Mouse (Mus musculus) cerebellum, postnatal 10 days (tissue): ENCODE data around the gene Spata31d1c.

Experiments used
- DNase-seq, 2 experiments: peaks; one replicate each; pipeline ENCODE4 v3.0.0; 2021; ENCODE audit warnings: mixed read lengths in 2 of 2

The Spata31d1c gene

DNA sequence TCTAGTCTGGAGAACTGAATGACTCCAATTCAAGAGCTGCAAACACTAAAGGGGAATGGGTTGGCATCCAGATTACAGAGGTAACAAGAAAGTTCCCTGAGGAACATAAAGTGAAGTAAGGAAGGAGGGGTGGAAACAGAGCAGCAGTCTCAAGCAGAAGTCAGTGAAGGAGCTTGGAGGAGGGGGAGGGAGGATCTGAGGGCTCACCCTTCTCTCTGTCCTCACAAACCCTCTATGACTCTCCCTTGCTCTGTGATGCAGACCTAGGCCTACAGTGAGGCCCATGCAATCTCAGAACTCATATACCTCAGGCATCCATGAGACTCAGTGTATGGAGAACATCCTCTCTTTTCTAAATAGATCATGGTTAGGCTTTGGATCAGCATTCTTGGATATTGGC, at the start of gene Spata31d1c:
TSS of gene Spata31d1c (plus strand) at position 301 of the 400 bp plus-strand sequence.
- DNase-seq: no peak

DNA sequence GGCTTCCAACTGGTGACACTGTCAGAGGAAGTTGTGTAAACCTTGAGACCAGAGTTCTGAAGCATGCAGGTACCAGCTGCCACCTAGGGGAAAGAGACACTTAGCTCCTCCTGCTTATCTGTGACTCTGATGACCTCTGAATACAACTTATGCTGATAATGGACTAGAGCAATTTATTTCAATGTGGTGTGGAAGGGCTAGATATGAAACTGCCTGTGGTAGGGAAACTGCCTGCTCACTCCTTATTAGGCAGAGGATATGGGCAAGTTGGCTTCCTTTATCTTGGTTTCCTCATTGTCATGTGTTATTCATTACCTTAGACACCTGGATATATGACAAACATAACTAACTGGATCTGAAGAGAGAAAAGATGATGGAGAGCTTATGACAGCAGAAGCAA, 44.0 kb upstream of the Spata31d1c start:
- no peak for DNase-seq

DNA sequence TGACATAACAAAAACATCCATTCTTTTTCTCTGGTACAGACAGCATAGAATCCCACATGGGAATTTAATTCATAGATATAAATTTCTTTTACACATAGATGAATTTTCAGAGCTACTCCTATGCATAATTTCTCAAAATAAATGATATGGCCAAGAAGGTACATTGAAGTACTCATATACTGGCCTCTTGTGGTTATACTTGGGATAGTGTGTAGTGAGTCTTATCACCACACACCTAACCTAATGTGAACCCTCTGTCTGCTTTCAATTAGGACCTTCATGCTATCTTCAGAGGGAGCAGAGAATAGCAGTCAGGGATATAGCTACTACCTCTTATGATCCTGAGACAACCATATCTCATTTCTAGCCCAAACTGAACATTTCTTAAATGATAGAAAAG, 27.4 kb upstream of the Spata31d1c start:
- DNase-seq: no peak

DNA sequence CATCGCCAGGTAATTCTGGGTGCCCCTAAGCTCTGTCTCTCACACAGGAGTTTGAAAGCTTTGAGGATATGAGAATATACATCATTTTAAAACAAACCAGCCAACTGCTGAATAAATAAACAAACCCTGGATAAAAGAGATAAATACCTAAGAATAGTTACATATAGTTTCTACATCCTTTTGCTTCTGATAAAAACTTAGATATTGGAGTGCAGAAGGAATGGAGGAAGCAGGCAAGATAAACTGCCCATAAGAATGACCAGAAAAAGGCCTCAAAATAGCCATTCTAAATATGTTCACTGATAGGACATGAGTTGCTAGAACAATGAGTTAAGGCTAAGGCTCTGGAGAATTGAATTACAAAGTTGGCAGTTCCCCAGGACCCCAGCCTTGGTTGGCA, 26.1 kb upstream of the Spata31d1c start:
- no peak for DNase-seq

DNA sequence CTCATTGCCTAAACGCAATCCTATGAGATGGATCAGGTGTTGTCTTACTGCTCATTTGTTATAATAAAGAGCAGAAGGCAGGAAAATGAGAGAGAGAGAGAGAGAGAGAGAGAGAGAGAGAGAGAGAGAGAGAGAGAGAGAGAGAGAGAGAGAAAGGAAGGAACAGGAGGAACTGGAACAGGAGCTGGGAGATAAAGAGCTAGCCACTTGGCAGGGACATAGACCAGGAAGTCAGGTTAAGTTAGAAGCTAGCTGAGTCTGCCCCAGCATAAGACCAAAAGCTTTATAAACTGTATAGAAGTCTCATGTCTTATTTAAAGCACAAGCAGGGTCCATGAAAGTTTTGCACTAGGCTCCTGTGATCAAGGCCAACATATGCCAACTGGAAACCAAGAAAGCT, 24.9 kb upstream of the Spata31d1c start:
- DNase-seq: no peak

DNA sequence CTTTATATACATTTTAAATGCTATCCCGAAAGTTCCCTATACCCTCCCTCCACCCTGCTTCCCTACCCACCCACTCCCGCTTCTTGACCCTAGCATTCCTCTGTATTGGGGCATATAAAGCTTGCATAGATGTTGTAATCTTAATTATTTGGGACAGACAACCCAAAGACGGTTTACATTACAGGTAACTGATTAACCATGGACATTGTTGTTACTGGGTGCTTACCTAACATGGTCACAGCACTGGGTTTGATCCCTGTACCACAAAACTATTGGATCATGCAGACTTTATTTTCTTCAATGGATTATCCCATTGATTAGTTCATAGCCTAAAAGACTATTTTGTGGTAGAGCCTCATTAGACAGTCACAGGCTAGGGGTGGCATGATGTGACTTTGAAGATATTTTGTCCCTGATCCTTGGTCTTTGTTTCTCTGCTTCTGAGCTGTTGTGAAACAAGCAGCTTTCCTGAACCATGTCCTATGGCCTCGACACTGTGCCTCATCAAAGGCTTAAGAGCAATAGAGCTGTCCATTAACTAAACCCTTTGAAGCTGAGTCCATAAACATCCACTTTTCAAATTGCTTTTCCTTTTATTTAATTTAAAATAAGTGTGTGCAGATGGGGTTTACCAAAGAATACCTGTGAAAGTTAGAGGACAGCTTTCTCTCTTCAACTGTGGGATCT, 21.7 kb upstream of the Spata31d1c start:
- no peak for DNase-seq

DNA sequence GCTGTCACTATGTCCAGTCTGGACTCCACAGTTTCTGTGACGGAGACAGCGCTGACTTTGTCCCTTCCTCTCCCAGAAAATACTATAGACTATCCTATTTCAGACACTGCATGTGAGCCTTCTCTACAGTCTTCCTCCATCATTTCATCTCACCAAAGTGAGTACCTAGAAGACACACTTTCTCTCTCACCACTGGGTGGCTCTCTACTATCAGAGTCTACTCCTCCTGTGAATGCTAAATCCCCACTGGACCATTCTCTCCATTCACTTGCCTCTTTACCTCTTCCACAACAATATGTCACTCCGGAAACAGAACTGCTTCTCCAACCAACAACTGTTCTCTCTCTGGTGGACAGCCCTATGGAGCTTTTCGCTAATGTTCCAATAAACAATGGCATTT, 2.2 kb downstream of the Spata31d1c start:
- no peak for DNase-seq

DNA sequence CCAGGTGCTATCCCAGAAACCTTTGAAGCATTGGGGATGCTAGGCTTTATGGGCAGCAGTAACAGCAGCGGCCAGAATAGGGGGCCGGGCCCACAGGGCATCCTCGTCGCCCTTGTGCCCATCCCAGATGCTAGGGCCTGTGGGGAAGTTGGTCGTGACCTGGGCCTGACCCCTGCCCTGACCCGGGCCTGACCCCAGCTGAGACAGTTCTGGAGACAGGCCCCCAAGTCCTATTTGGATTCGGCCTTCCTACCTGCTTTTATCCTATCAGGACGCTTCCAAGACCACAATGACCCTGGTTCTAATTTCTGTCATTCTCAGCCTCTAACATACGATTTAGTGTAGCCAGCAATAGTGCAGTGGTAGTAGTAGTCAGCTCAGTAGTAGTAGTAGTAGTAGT, 19.8 kb downstream of the Spata31d1c start, which contains the start of gene Prss47:
TSS of gene Prss47 (minus strand) at position 101 of the 400 bp plus-strand sequence.
- no peak for DNase-seq

DNA sequence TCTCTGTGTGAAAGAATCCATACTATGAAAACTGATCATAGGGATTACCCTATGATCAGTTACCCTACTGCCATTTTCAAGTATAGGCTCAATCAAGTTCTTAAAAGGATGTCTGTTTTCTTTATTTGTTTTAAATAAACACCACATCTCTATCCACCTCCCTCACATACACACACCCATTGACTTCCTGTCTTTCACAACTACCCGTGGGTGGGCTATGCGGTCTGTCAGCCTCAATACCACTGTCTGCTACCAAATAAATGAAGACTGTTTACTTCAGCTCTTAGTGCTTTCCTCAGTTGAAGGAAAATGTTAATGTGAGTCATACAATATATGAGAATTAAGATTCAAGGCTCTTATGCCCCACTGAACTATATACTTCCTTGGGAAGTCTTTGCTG, 37.1 kb downstream of the Spata31d1c start:
- no peak for DNase-seq
